Mouse (Mus musculus) heart, postnatal 36 days (tissue): ENCODE measurements at regions not wholly inside any gene's neighbourhood (a gene's known extent, or its start where the extent isn't known, plus 50 kb on each side); places are given as distances from the start of the nearest gene placed in this dataset.

Experiments used
- DNase-seq, 2 experiments: peaks; one replicate each; pipeline ENCODE4 v3.0.0; 2021 to 2022
- intact Hi-C: fragments of 180-260 bp; cut with DNase I; formaldehyde crosslinking; loops from one replicate; pipeline ENCODE4 v1.15.1; 2025

DNA sequence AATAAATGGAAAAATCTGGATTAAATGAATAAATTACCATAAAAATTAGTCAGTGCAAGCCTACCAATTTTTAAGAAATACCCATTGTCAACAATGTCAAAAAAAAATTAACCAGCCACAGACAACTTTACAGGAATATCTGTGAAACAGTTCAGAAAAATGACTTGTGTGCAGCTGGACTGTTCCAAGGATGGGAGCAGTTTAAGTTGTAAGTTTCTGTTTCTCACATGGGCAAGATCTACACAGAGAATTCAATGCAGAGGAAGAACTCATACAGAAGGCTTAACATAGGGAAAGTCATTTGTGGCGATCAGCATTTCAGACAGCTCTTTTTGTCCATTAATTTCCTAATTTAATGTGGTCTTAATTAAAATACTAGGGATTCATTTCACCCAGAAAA lies 71.9 kb upstream of the Tdrd3 start:
- intact Hi-C loops = no loop called here
- DNase-seq = no peak

DNA sequence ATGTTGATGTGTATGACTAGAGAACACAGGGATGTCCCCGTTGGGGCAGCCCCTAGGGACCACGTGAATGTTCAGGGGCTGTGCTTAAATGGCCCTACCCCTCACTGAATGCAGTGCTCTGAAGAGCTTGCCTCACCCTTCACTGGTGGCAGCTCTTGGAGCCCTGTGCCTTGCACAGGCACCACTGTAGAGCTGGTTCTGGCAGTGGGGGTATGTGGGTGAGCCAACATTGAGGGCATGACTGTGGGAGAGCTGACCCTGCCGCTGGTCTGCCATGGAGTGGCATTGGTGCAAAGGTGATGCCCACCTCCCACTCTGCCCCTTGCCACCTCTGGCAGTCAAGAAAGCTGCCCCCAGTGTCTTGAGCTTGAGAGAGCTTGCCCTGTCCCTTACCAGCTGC lies 69.6 kb upstream of the Tdrd3 start:
- DNase-seq = no peak
- intact Hi-C loops = no loop called here

DNA sequence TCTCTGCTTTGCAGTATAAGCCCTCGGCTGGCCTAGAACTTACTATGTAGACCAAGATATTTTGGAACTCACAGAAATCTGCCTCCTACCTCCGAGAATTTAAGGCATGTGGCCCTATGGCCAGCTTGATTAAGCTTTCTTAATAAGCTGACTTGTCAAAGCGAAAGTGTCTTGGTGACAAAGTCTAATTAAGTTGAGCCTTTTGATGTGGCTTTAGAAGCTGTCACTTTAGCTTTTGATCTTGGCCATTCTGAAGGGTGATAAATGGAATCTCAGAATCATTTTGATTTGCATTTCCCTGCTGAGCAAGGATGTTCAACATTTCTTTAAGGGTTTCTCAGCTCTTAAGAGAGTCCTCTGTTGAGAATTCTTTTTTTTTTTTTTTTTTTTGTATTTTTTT lies 67.6 kb upstream of the Tdrd3 start:
- no peak for DNase-seq
- intact Hi-C loops = no loop called here

- intact Hi-C loops = no loop called here
- no peak for DNase-seq
Observed at GRCm38 (mm10) chr14:87365793-87366192, 50.6 kb upstream of the Tdrd3 start.
